Mouse (Mus musculus) ES-Bruce4 (cell line): ENCODE measurements around the gene Trdn.

Experiments
- CTCF ChIP-seq: IDR thresholded peaks from one replicate; pipeline ENCODE4 v1.8.1; 2011; ENCODE audit warnings: low read depth, low read length
- EP300 ChIP-seq: IDR thresholded peaks from 2 replicates; pipeline ENCODE4 v1.6.1; 2011; ENCODE audit warnings: low read depth, low read length; ENCODE audit not compliant: insufficient read depth
- POLR2A ChIP-seq: IDR thresholded peaks from one replicate; pipeline ENCODE4 v1.8.1; 2011; ENCODE audit warnings: low read length; ENCODE audit not compliant: insufficient read depth

GRCm38 (mm10) chr10:33195919-33196318 is 115.6 kb downstream of the Trdn start:
- TF ChIP-seq CTCF (no peak), POLR2A (no peak), EP300 (no peak)
